Mouse (Mus musculus) liver, adult 2 months (tissue): ENCODE measurements around the gene Nup107. TPM values are rescaled to one million over a fixed set of nuclear protein-coding genes. Genes with fewer than 3 reads are reported as not detected.

Experiments used
- DNase-seq: peaks from one replicate; pipeline ENCODE4 v3.0.0-alpha.2; 2011; ENCODE audit warnings: low read depth, low spot score; ENCODE audit errors: extremely low read depth
- H3K27ac ChIP-seq: fragments of 200-500 bp; replicated peaks from 2 replicates; pipeline ENCODE4 v1.5.1; 2012; ENCODE audit warnings: low read depth, mild to moderate bottlenecking, control low read depth, inconsistent platforms, low read length; ENCODE audit not compliant: insufficient read depth
- H3K27me3 ChIP-seq: fragments of 200-500 bp; 2 replicates; pipeline ENCODE4 v1.6.1; 2012; ENCODE audit warnings: mild to moderate bottlenecking, moderate library complexity, low read length, inconsistent platforms; ENCODE audit not compliant: control insufficient read depth, insufficient read depth
- H3K36me3 ChIP-seq: fragments of 200-500 bp; 2 replicates; pipeline ENCODE4 v1.6.1; 2012; ENCODE audit warnings: low read length, inconsistent platforms; ENCODE audit not compliant: control insufficient read depth, insufficient read depth
- H3K4me1 ChIP-seq: fragments of 200-500 bp; 2 replicates; pipeline ENCODE4 v1.6.1; 2011; ENCODE audit warnings: low read length; ENCODE audit not compliant: control insufficient read depth, insufficient read depth
- H3K4me3 ChIP-seq: fragments of 200-500 bp; 2 replicates; pipeline ENCODE4 v1.5.1; 2011; ENCODE audit warnings: low read depth, mild to moderate bottlenecking, control low read depth, low read length, moderate library complexity; ENCODE audit not compliant: insufficient read depth
- H3K79me2 ChIP-seq: fragments of 200-500 bp; 2 replicates; pipeline ENCODE4 v1.6.1; 2012; ENCODE audit warnings: inconsistent platforms, mild to moderate bottlenecking, low read length, moderate library complexity; ENCODE audit not compliant: control insufficient read depth, insufficient read depth
- H3K9ac ChIP-seq: fragments of 200-500 bp; 2 replicates; pipeline ENCODE4 v1.6.1; 2012; ENCODE audit warnings: low read depth, mild to moderate bottlenecking, control low read depth, inconsistent platforms, low read length
- CTCF ChIP-seq: fragments of 200-500 bp; IDR thresholded peaks from 2 replicates; pipeline ENCODE4 v1.5.1; 2011; ENCODE audit warnings: low read depth, low read length, control low read depth
- POLR2A ChIP-seq: fragments of 200-500 bp; IDR thresholded peaks from 2 replicates; pipeline ENCODE4 v1.6.1; 2011; ENCODE audit warnings: low read length, control low read depth; ENCODE audit not compliant: insufficient read depth; ENCODE audit errors: extremely low read depth
- WGBS: fragments of 180-500 bp; shearing (Covaris S2); methylation state at CpG from one replicate; pipeline ENCODE4 v1.1.7; 2018; 5-methylcytosine and 5-hydroxymethylcytosine counted together
- polyA plus RNA-seq: library from polyadenylated mRNA; depleted of rRNA; stranded (reverse); fragments of >200 nt; gene quantifications from 2 replicates; pipeline ENCODE4 v1.2.3, GENCODE M21; 2012
- total RNA-seq: library from RNA; depleted of rRNA; stranded (reverse); fragments of >200 nt; gene quantifications from 2 replicates; pipeline ENCODE4 v1.2.3, GENCODE M21; 2014

Gene Nup107
- total and polyA plus RNA-seq, 2 experiments: 1.8 to 4.1 TPM

GRCm38 (mm10) chr10:117732962-117733592, 59.4 kb downstream of the Nup107 start:
- Histone ChIP-seq H3K4me1 (peaks cover 24% of the 10 kb centered on the region), H3K4me3 (no peak overlapping the region), H3K36me3 (no peaks in the 10 kb centered on the region; the same call in 1 of the 2 replicates), H3K9ac (no peak overlapping the region), H3K27ac (no peak overlapping the region), H3K27me3 (no peaks in the 10 kb centered on the region), H3K79me2 (no peaks in the 10 kb centered on the region)
- no peak for DNase-seq
- 86% methylated on average over 14 of the region's 14 CpGs for WGBS
- TF ChIP-seq CTCF (no peak), POLR2A (no peak)

GRCm38 (mm10) chr10:117732184-117732583, 60.3 kb downstream of the Nup107 start:
- TF ChIP-seq POLR2A: no peak
- no peak for TF ChIP-seq CTCF
- Histone ChIP-seq H3K4me1 (peaks cover 22% of the 10 kb centered on the region), H3K36me3 (no peaks in the 10 kb centered on the region; the same call in 1 of the 2 replicates), H3K9ac (no peak overlapping the region), H3K79me2 (no peaks in the 10 kb centered on the region), H3K4me3 (no peak overlapping the region), H3K27ac (no peak overlapping the region), H3K27me3 (no peaks in the 10 kb centered on the region)
- DNase-seq: no peak
- whole genome bisulfite sequencing: 92% methylated on average over 5 of the region's 5 CpGs

GRCm38 (mm10) chr10:117731244-117732101, 61.0 kb downstream of the Nup107 start:
- no peak overlapping the region for H3K9ac ChIP-seq
- H3K36me3 ChIP-seq: no peaks in the 10 kb centered on the region; the same call in 1 of the 2 replicates
- peak; percentile 81 for DNase-seq
- TF ChIP-seq POLR2A: no peak
- peak; percentile 88 for TF ChIP-seq CTCF
- H3K27me3 ChIP-seq: no peaks in the 10 kb centered on the region
- no peak overlapping the region for H3K27ac ChIP-seq
- peaks cover 17% of the 10 kb centered on the region for H3K4me1 ChIP-seq
- H3K79me2 ChIP-seq: no peaks in the 10 kb centered on the region
- 50% methylated on average over 15 of the region's 15 CpGs for WGBS
- H3K4me3 ChIP-seq: no peak overlapping the region

DNA sequence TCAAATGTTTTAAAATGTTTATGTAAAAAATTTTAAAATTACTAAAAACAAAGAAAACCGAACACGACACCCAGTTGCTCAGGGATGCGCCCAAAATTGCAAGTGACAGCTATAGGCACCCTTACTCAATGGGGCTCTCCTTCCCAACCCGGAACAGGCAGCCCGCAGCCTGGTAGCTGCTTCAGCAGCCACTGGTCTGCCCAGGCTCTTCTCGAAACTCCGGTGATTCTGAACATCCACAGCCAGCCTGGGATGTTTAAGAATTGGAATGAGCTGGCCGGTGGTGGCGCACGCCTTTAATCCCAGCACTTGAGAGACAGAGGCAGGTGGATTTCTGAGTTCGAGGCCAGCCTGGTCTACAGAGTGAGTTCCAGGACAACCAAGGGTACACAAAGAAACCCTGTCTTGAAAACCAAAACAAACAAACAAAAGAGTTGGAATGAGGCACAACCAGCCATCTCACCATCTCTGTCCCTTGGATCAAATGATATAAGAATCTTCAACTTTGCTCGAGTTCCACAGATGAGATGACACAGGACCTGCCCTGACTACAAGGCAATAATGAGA, 61.8 kb downstream of the Nup107 start:
- no peaks in the 10 kb centered on the region for H3K36me3 ChIP-seq
- 92% methylated on average over 12 of the region's 12 CpGs for WGBS
- no peak overlapping the region for H3K4me3 ChIP-seq
- H3K27me3 ChIP-seq: no peaks in the 10 kb centered on the region
- no peak for DNase-seq
- no peak overlapping the region for H3K27ac ChIP-seq
- H3K9ac ChIP-seq: no peak overlapping the region
- TF ChIP-seq POLR2A (no peak), CTCF (no peak)
- peaks cover 15% of the 10 kb centered on the region for H3K4me1 ChIP-seq
- H3K79me2 ChIP-seq: no peaks in the 10 kb centered on the region

GRCm38 (mm10) chr10:117730140-117730539, 62.4 kb downstream of the Nup107 start:
- WGBS: 92% methylated on average over 7 of the region's 7 CpGs
- Histone ChIP-seq H3K27ac (no peak overlapping the region), H3K79me2 (no peaks in the 10 kb centered on the region), H3K27me3 (no peaks in the 10 kb centered on the region), H3K9ac (no peak overlapping the region), H3K36me3 (no peaks in the 10 kb centered on the region), H3K4me3 (no peak overlapping the region), H3K4me1 (peaks cover 13% of the 10 kb centered on the region)
- no peak for DNase-seq
- TF ChIP-seq POLR2A (no peak), CTCF (no peak)
